Mouse (Mus musculus): ENCODE results near the gene Ppy.
A peak's percentile ranks its signal among the peaks of the same experiment; 100 is the strongest.

- TF ChIP-seq CTCF (conservative IDR thresholded peaks at IDR 0.05; ENCODE audit: low read length) (peak; percentile 99), NANOG (IDR thresholded peaks at IDR 0.05; ENCODE audit: borderline replicate concordance, low read length) (no peak)
Observed at GRCm38 (mm10) chr11:102061236-102061940, 39.7 kb downstream of the Ppy start.
